Mouse (Mus musculus): ENCODE measurements around the gene Khdrbs1.

DNA sequence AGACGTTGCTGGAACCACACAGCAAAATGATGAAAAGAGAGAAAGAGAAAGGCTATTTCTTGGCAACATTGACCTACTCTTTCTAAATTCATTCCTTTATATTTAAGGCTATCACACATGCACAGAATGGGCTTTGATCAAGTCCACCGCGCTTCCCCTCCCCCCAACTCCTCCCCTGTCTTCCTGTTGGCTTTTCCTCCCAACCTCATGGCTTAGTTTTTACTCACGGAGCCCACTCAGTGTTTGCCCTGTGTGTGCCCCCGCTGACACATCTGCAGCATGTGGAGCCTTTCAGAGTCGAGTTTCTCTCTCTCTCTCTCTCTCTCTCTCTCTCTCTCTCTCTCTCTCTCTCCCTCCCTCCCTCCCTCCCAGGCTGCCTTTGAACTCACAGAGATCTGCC lies 28.5 kb upstream of the Khdrbs1 start:
- no peak for TF ChIP-seq CTCF (IDR thresholded peaks at IDR 0.05; ENCODE audit: control insufficient read depth, insufficient read depth, insufficient read length)
- no peak for TF ChIP-seq CEBPB (IDR thresholded peaks at IDR 0.05; ENCODE audit: low read depth)
- no peak for TF ChIP-seq MAX (IDR thresholded peaks at IDR 0.05)

Measured in C2C12 (cell line).